Mouse (Mus musculus) midbrain, embryonic 12.5 days (tissue): ENCODE data around the gene Msrb2. TPM values are rescaled to one million over a fixed set of nuclear protein-coding genes. Genes with fewer than 3 reads are reported as not detected.

ENCODE experiments used
- ATAC-seq: fragments of 200-750 bp; cut with Nextera tagmentation; 2 replicates; pipeline ENCODE4 v1.8.0; 2017; ENCODE audit warnings: low read depth, moderate TSS enrichment, moderate library complexity; ENCODE audit not compliant: low FRiP score
- H3K27ac ChIP-seq: fragments of 300-500 bp; sonication (generic); replicated peaks from 2 replicates; pipeline ENCODE4 v1.5.1; 2016; ENCODE audit warnings: mild to moderate bottlenecking
- H3K27me3 ChIP-seq: fragments of 300-500 bp; sonication (generic); 2 replicates; pipeline ENCODE4 v1.6.1; 2016; ENCODE audit warnings: mild to moderate bottlenecking
- H3K36me3 ChIP-seq: fragments of 300-500 bp; sonication (generic); 2 replicates; pipeline ENCODE4 v1.6.1; 2016
- H3K4me1 ChIP-seq: fragments of 300-500 bp; sonication (generic); 2 replicates; pipeline ENCODE4 v1.6.1; 2016
- H3K4me2 ChIP-seq: fragments of 300-500 bp; sonication (generic); replicated peaks from 2 replicates; pipeline ENCODE4 v1.6.1; 2016; ENCODE audit warnings: mild to moderate bottlenecking, moderate library complexity
- H3K4me3 ChIP-seq: fragments of 300-500 bp; sonication (generic); 2 replicates; pipeline ENCODE4 v1.5.1; 2016; ENCODE audit warnings: mild to moderate bottlenecking
- H3K9ac ChIP-seq: fragments of 300-500 bp; sonication (generic); replicated peaks from 2 replicates; pipeline ENCODE4 v1.6.1; 2016; ENCODE audit warnings: mild to moderate bottlenecking, moderate library complexity
- H3K9me3 ChIP-seq: fragments of 300-500 bp; sonication (generic); 2 replicates; pipeline ENCODE4 v1.6.1; 2016; ENCODE audit warnings: mild to moderate bottlenecking
- WGBS: fragments of 180-500 bp; shearing (Covaris S2); methylation state at CpG from one replicate; pipeline ENCODE4 v1.1.7; 2016; 5-methylcytosine and 5-hydroxymethylcytosine counted together
- polyA plus RNA-seq: library from polyadenylated mRNA; unstranded; fragments of >200 nt; fragmentation: Nextera tagmentation; extraction: Ambion mirVana; gene quantifications from 2 replicates; pipeline ENCODE4 v1.2.1, GENCODE M21; 2016

Gene Msrb2
- polyA plus RNA-seq, 1 experiment from 2014 or later, result 10.5 TPM

DNA sequence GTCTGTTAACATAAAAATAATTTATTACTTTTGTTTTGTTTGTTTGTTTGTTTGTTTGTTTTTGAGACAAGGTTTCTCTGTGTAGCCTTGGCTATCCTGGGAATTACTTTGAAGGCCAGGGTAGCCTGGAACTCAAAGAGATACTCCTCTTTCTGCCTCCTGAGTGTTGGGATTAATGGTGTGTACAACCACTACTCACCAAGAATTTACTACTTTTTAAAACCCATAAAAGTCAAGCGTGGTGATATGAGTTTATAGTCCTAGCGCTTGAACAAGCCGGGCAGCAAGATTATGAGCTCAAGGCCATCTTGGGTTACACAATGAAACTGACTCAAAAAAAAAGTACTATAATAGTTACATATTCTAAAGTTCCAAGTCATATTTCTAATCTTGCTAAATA is 20.4 kb downstream of the Msrb2 start:
- H3K4me2 ChIP-seq, result no peak overlapping the region
- H3K4me3 ChIP-seq, result no peak overlapping the region
- H3K36me3 ChIP-seq, result no peaks in the 10 kb centered on the region
- H3K27ac ChIP-seq, result no peak overlapping the region
- H3K9ac ChIP-seq, result no peak overlapping the region
- peaks cover 6% of the 10 kb centered on the region; the same call in 1 of the 2 replicates for H3K4me1 ChIP-seq
- H3K27me3 ChIP-seq, result no peaks in the 10 kb centered on the region
- no peak for ATAC-seq
- H3K9me3 ChIP-seq, result no peaks in the 10 kb centered on the region
- 97% methylated on average over 3 of the region's 3 CpGs for WGBS

DNA sequence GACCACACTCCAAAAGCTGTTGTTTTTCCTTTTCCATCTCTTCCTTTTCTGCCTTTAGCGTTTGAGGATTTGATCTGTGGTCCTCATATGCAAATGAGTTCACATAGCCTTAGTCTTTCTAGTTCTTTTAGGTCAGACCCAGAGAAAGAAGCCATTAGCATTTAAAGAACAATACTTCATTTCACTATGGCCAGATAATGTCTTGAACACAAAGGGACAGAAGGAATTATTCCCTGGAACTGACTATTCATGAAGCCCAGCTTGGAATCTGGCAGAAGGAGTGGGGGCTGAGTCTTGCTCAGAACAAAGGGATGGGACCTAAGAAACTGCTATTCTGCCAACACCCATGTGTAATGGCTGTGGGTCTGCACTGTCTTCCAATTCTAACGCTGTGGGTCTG is 21.6 kb downstream of the Msrb2 start:
- ATAC-seq, result no peak
- WGBS, result 31% methylated on average over 2 of the region's 2 CpGs
- Histone ChIP-seq H3K27me3 (no peaks in the 10 kb centered on the region), H3K9ac (no peak overlapping the region), H3K4me3 (no peak overlapping the region), H3K27ac (no peak overlapping the region), H3K4me1 (peaks cover 6% of the 10 kb centered on the region; the same call in 1 of the 2 replicates), H3K36me3 (no peaks in the 10 kb centered on the region), H3K4me2 (no peak overlapping the region), H3K9me3 (no peaks in the 10 kb centered on the region; the same call in 1 of the 2 replicates)

GRCm38 (mm10) chr2:19405409-19405808 is 34.2 kb downstream of the Msrb2 start:
- Histone ChIP-seq H3K4me2 (no peak overlapping the region), H3K36me3 (no peaks in the 10 kb centered on the region), H3K4me3 (no peak overlapping the region), H3K4me1 (no peaks in the 10 kb centered on the region), H3K27me3 (0 out of 2 replicates have a peak, but pooled peaks cover 6% of the 10 kb centered on the region), H3K9me3 (no peaks in the 10 kb centered on the region), H3K9ac (no peak overlapping the region), H3K27ac (no peak overlapping the region)
- 86% methylated on average over 5 of the region's 5 CpGs for WGBS
- no peak for ATAC-seq

GRCm38 (mm10) chr2:19406531-19406930 is 35.3 kb downstream of the Msrb2 start:
- Histone ChIP-seq H3K36me3 (no peaks in the 10 kb centered on the region), H3K4me3 (no peak overlapping the region), H3K27ac (no peak overlapping the region), H3K9me3 (no peaks in the 10 kb centered on the region), H3K27me3 (0 out of 2 replicates have a peak, but pooled peaks cover 6% of the 10 kb centered on the region), H3K9ac (no peak overlapping the region), H3K4me1 (no peaks in the 10 kb centered on the region), H3K4me2 (no peak overlapping the region)
- ATAC-seq, result no peak
- 57% methylated on average over 3 of the region's 3 CpGs for WGBS

GRCm38 (mm10) chr2:19414222-19414965 is 43.2 kb downstream of the Msrb2 start:
- peak overlapping the region; percentile 49 for H3K4me2 ChIP-seq
- H3K4me1 ChIP-seq, result peaks cover 3% of the 10 kb centered on the region; the same call in 1 of the 2 replicates
- no peak overlapping the region for H3K9ac ChIP-seq
- 21% methylated on average over 19 of the region's 19 CpGs for WGBS
- H3K27me3 ChIP-seq, result peaks cover 32% of the 10 kb centered on the region
- no peaks in the 10 kb centered on the region for H3K36me3 ChIP-seq
- no peak overlapping the region for H3K27ac ChIP-seq
- peak overlapping the region; percentile 31 for H3K4me3 ChIP-seq
- H3K9me3 ChIP-seq, result no peaks in the 10 kb centered on the region
- ATAC-seq, result peak; percentile 67

DNA sequence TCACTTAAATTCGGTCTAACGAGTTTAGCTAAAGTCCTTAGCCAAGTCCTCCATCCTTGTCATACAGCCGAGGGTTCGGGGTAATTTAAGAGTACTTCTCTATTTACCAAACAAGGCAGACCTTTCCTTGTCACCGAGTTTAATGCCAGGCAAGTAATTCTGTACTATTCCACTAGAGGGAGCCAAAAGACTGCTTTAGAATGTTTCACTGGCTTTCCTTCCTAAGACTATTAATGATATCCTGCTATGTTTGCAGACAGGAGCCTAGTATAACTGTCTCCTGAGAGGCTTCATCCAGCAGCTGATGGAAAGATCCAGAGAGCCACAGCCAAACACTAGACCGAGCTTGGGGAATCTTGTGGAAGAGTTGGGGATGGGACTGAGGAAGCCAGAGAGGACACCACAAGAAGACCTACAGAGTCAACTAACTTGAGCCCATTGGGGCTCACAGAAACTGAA is 43.9 kb downstream of the Msrb2 start:
- Histone ChIP-seq H3K9ac (0 out of 2 replicates have a peak overlapping the region, but pooled peaks have one; percentile 15), H3K4me2 (peak overlapping the region; percentile 49), H3K27me3 (peaks cover 34% of the 10 kb centered on the region), H3K4me1 (peaks cover 3% of the 10 kb centered on the region; the same call in 1 of the 2 replicates), H3K9me3 (no peaks in the 10 kb centered on the region), H3K4me3 (peak overlapping the region; percentile 31), H3K27ac (no peak overlapping the region), H3K36me3 (no peaks in the 10 kb centered on the region)
- WGBS, result 3% methylated on average over 6 of the region's 6 CpGs
- peak; percentile 70 for ATAC-seq

GRCm38 (mm10) chr2:19416066-19416465 is 44.8 kb downstream of the Msrb2 start:
- WGBS, result 76% methylated on average over 6 of the region's 6 CpGs
- Histone ChIP-seq H3K27me3 (peaks cover 36% of the 10 kb centered on the region), H3K4me1 (peaks cover 3% of the 10 kb centered on the region; the same call in 1 of the 2 replicates), H3K4me3 (no peak overlapping the region), H3K27ac (no peak overlapping the region), H3K9me3 (no peaks in the 10 kb centered on the region), H3K36me3 (no peaks in the 10 kb centered on the region), H3K9ac (no peak overlapping the region), H3K4me2 (no peak overlapping the region)
- ATAC-seq, result no peak

- Histone ChIP-seq H3K4me1 (peaks cover 1% of the 10 kb centered on the region; the same call in 1 of the 2 replicates), H3K9me3 (no peaks in the 10 kb centered on the region), H3K9ac (no peak overlapping the region), H3K4me2 (no peak overlapping the region), H3K4me3 (no peak overlapping the region), H3K36me3 (no peaks in the 10 kb centered on the region), H3K27me3 (peaks cover 59% of the 10 kb centered on the region), H3K27ac (no peak overlapping the region)
- 81% methylated on average over 1 of the region's 1 CpGs for WGBS
- ATAC-seq, result peak; percentile 25; the same call in 1 of the 2 replicates
Observed at GRCm38 (mm10) chr2:19419686-19420345, 48.6 kb downstream of the Msrb2 start.

- ATAC-seq, result no peak
- Histone ChIP-seq H3K36me3 (no peaks in the 10 kb centered on the region), H3K27ac (no peak overlapping the region), H3K4me1 (no peaks in the 10 kb centered on the region), H3K9me3 (no peaks in the 10 kb centered on the region), H3K9ac (no peak overlapping the region), H3K4me3 (no peak overlapping the region), H3K4me2 (no peak overlapping the region), H3K27me3 (peaks cover 60% of the 10 kb centered on the region)
Observed at GRCm38 (mm10) chr2:19422226-19422625, 51.0 kb downstream of the Msrb2 start.

GRCm38 (mm10) chr2:19423086-19423485 is 51.8 kb downstream of the Msrb2 start:
- H3K4me2 ChIP-seq, result no peak overlapping the region
- 72% methylated on average over 6 of the region's 6 CpGs for WGBS
- H3K9me3 ChIP-seq, result no peaks in the 10 kb centered on the region
- H3K27ac ChIP-seq, result no peak overlapping the region
- no peak for ATAC-seq
- H3K4me3 ChIP-seq, result no peak overlapping the region
- no peaks in the 10 kb centered on the region for H3K36me3 ChIP-seq
- no peak overlapping the region for H3K9ac ChIP-seq
- peaks cover 58% of the 10 kb centered on the region for H3K27me3 ChIP-seq
- H3K4me1 ChIP-seq, result no peaks in the 10 kb centered on the region

GRCm38 (mm10) chr2:19429031-19429430 is 57.8 kb downstream of the Msrb2 start:
- H3K36me3 ChIP-seq, result no peaks in the 10 kb centered on the region
- H3K27me3 ChIP-seq, result peaks cover 89% of the 10 kb centered on the region
- no peak overlapping the region for H3K4me2 ChIP-seq
- H3K9me3 ChIP-seq, result no peaks in the 10 kb centered on the region
- no peak overlapping the region for H3K27ac ChIP-seq
- H3K4me1 ChIP-seq, result peaks cover 24% of the 10 kb centered on the region; the same call in 1 of the 2 replicates
- no peak for ATAC-seq
- no peak overlapping the region for H3K4me3 ChIP-seq
- WGBS, result 6% methylated on average over 10 of the region's 10 CpGs
- H3K9ac ChIP-seq, result no peak overlapping the region
